Mouse (Mus musculus) subcutaneous adipose tissue, adult 2 months (tissue): ENCODE results near the gene Cmc2. TPM values are rescaled to one million over a fixed set of nuclear protein-coding genes. Genes with fewer than 3 reads are reported as not detected.

Experiments
- polyA plus RNA-seq: library from polyadenylated mRNA; depleted of rRNA; stranded (reverse); fragments of >200 nt; gene quantifications from 2 replicates; pipeline ENCODE4 v1.2.3, GENCODE M21; 2012; ENCODE audit warnings: low replicate concordance; rRNA removed

Gene Cmc2
- polyA plus RNA-seq, result 9.6 and 15.0 TPM in 2 replicates

DNA sequence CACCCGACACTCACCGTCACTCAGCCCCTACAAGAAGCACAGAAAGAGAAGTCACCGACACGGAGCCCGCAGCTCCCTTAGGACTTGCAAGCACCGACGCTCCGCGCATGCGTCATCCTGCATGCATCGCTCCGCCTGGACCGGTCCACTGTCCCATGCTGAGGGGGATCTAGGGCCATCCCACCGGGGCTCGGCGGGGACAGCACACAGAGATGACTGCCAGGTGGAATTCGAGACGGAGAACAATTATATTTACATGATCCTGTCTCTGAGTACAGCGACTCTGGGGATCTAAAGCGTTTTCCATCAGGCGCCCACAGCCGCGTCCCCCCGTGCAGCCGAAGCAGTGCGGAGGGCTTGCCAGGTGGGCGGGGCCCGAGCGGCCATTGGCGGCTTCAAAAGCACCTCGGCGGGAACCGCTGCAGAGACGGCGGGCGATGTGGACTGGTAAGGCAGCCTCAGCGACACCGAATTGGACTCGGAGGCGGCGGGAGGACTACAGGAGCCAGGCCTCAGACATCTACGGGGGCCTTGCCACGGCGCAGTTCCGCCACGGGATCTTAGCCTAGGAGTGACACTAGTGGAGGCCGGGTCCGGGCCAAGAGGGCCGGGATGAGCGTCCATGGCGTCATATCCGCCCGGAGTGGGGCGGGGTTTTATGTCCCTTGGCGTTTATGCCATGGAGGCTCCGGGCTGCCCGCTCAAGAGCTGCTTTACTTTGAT lies at the start of gene Cmc2, which contains the start of gene Cenpn:
Gene Cmc2, minus strand, starts transcription at position 119 of the 723 bp plus-strand sequence.
Gene Cenpn, plus strand, starts transcription at position 394 of the 723 bp plus-strand sequence.

DNA sequence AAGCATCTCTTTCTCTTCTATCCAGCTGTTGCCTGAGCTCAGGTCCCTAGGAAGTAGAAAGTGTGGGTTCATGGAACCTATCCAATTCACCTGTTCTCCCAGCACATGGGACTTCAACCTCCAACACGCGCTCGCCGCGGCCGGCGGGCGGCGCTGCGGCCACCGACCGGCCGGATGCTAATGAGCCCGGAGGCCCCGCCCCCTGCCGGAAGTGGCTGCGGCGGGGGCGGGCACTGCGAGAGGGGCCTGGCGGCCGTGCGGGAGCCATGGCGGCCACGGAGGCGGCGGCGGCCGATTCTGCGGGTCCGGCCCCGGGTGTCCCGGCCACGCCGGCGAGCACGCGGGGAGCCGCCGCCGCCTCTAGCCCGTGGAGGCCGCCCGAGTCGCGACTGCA lies 21.9 kb upstream of the Cmc2 start, which contains the start of gene Atmin:
Gene Atmin, plus strand, starts transcription at position 233 of the 394 bp plus-strand sequence.

Other genes starting within 250 kb of the Cmc2 start
- 3.1 and 3.2 TPM in 2 replicates for gene Cdyl2, start 188.5 kb downstream of the Cmc2 start, polyA plus RNA-seq
- 1.6 and 4.9 TPM in 2 replicates for gene Cenpn, start 275 bp upstream of the Cmc2 start, polyA plus RNA-seq
- 13.0 and 20.6 TPM in 2 replicates for gene Atmin, start 21.9 kb upstream of the Cmc2 start, polyA plus RNA-seq
- gene 1700030J22Rik, start 57.5 kb upstream of the Cmc2 start, polyA plus RNA-seq, result 0.37 and 0.82 TPM in 2 replicates
- 39.9 and 88.9 TPM in 2 replicates for gene Gcsh, start 72.1 kb upstream of the Cmc2 start, polyA plus RNA-seq
- gene Pkd1l2, start 161.0 kb upstream of the Cmc2 start, polyA plus RNA-seq, result 0.13 and 0.30 TPM in 2 replicates
- 0.09 and 0.20 TPM in 2 replicates for gene Bco1, start 174.4 kb upstream of the Cmc2 start, polyA plus RNA-seq
- 4.8 and 7.2 TPM in 2 replicates for gene Gan, start 236.7 kb upstream of the Cmc2 start, polyA plus RNA-seq